Mouse (Mus musculus) forebrain, embryonic 16.5 days (tissue): Measurements from ENCODE around the gene Tacc2. TPM values are rescaled to one million over a fixed set of nuclear protein-coding genes. Genes with fewer than 3 reads are reported as not detected.
"Not testable (repeated sequence)": the region's sequence is repeated elsewhere in the genome, so short reads cannot be mapped to it uniquely, and the experiment has no call there.

Source experiments
- ATAC-seq: fragments of 200-750 bp; cut with Nextera tagmentation; 2 replicates; pipeline ENCODE4 v1.8.0; 2017; ENCODE audit warnings: mild to moderate bottlenecking, moderate library complexity
- H3K27ac ChIP-seq: fragments of 300-500 bp; sonication (generic); 2 replicates; pipeline ENCODE4 v1.5.1; 2014; ENCODE audit warnings: low read length, control low read depth
- H3K27me3 ChIP-seq: fragments of 300-500 bp; sonication (generic); replicated peaks from 2 replicates; pipeline ENCODE4 v1.6.1; 2014; ENCODE audit warnings: low read length; ENCODE audit not compliant: control insufficient read depth, insufficient read depth
- H3K36me3 ChIP-seq: fragments of 300-500 bp; sonication (generic); 2 replicates; pipeline ENCODE4 v1.6.1; 2014; ENCODE audit not compliant: control insufficient read depth, insufficient read depth
- H3K4me1 ChIP-seq: fragments of 300-500 bp; sonication (generic); replicated peaks from 2 replicates; pipeline ENCODE4 v1.6.1; 2014; ENCODE audit warnings: low read length; ENCODE audit not compliant: control insufficient read depth, insufficient read depth
- H3K4me2 ChIP-seq: fragments of 300-500 bp; sonication (generic); 2 replicates; pipeline ENCODE4 v1.6.1; 2014; ENCODE audit warnings: mild to moderate bottlenecking, low read length, control low read depth
- H3K4me3 ChIP-seq: fragments of 300-500 bp; sonication (generic); replicated peaks from 2 replicates; pipeline ENCODE4 v1.5.1; 2014; ENCODE audit warnings: mild to moderate bottlenecking, low read length, control low read depth
- H3K9ac ChIP-seq: fragments of 300-500 bp; sonication (generic); replicated peaks from 2 replicates; pipeline ENCODE4 v1.6.1; 2014; ENCODE audit warnings: low read depth, low read length, control low read depth
- H3K9me3 ChIP-seq: fragments of 300-500 bp; sonication (generic); 2 replicates; pipeline ENCODE4 v1.6.1; 2016; ENCODE audit warnings: low read length; ENCODE audit not compliant: control insufficient read depth
- WGBS: fragments of 180-500 bp; shearing (Covaris S2); extraction: QIAGEN DNeasy Blood & Tissue Kit; methylation state at CpG from one replicate; pipeline ENCODE4 v1.1.7; 2014; 5-methylcytosine and 5-hydroxymethylcytosine counted together
- polyA plus RNA-seq: library from polyadenylated mRNA; unstranded; fragments of >200 nt; fragmentation: Nextera tagmentation; extraction: Ambion mirVana; gene quantifications from 2 replicates; pipeline ENCODE4 v1.2.1, GENCODE M21; 2015

The Tacc2 gene
- polyA plus RNA-seq, 1 experiment from 2014 or later = 59.0 TPM

- Histone ChIP-seq H3K4me2 (no peak overlapping the region), H3K4me1 (peaks cover 14% of the 10 kb centered on the region), H3K36me3 (no peaks in the 10 kb centered on the region), H3K27ac (no peak overlapping the region), H3K9ac (no peak overlapping the region), H3K27me3 (no peaks in the 10 kb centered on the region), H3K9me3 (no peaks in the 10 kb centered on the region), H3K4me3 (no peak overlapping the region)
- no peak for ATAC-seq
- WGBS = 69% methylated on average over 5 of the region's 5 CpGs
These were observed 1.4 kb downstream of the Tacc2 start for GRCm38 (mm10) chr7:130578607-130579006.

DNA sequence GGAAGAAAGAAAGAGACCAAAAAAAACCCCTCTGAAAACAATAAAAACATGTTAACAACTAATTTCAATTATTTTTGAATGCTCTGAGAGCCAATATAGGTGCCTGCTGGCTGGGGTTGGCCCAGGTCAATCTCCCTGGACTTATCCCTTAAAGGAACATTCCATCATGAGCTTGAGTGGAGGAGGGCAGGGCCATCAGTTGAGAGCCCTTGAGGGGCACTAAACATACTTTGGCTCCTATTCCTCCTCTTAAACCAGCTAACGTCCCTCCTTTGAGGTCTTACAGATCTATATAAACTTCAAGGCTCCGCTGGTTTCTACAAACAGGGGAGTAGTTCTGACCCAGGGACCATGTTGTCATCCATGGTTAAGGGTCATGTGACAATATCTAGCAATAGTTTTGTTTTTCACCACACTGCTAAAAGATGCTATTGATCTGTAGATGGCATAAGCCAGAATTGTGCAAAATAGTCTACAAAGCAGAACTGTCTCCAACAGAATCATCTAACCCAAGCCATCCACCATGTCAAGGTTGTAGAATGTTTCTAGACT is 9.4 kb downstream of the Tacc2 start:
- no peaks in the 10 kb centered on the region for H3K9me3 ChIP-seq
- no peak overlapping the region for H3K9ac ChIP-seq
- H3K4me2 ChIP-seq = no peak overlapping the region
- H3K27ac ChIP-seq = no peak overlapping the region
- WGBS = 84% methylated on average over 2 of the region's 2 CpGs
- no peaks in the 10 kb centered on the region for H3K27me3 ChIP-seq
- 0 out of 2 replicates have a peak, but pooled peaks cover 4% of the 10 kb centered on the region for H3K4me1 ChIP-seq
- H3K36me3 ChIP-seq = no peaks in the 10 kb centered on the region
- no peak overlapping the region for H3K4me3 ChIP-seq
- ATAC-seq = no peak

- H3K27ac ChIP-seq = no peak overlapping the region
- H3K36me3 ChIP-seq = no peaks in the 10 kb centered on the region
- peaks cover 4% of the 10 kb centered on the region; the same call in 1 of the 2 replicates for H3K4me1 ChIP-seq
- WGBS = 32% methylated on average over 13 of the region's 13 CpGs
- no peak for ATAC-seq
- H3K9me3 ChIP-seq = no peaks in the 10 kb centered on the region
- H3K27me3 ChIP-seq = no peaks in the 10 kb centered on the region
- H3K4me3 ChIP-seq = no peak overlapping the region
- H3K9ac ChIP-seq = no peak overlapping the region
- H3K4me2 ChIP-seq = no peak overlapping the region
These were observed 13.0 kb downstream of the Tacc2 start for GRCm38 (mm10) chr7:130590081-130590828.

DNA sequence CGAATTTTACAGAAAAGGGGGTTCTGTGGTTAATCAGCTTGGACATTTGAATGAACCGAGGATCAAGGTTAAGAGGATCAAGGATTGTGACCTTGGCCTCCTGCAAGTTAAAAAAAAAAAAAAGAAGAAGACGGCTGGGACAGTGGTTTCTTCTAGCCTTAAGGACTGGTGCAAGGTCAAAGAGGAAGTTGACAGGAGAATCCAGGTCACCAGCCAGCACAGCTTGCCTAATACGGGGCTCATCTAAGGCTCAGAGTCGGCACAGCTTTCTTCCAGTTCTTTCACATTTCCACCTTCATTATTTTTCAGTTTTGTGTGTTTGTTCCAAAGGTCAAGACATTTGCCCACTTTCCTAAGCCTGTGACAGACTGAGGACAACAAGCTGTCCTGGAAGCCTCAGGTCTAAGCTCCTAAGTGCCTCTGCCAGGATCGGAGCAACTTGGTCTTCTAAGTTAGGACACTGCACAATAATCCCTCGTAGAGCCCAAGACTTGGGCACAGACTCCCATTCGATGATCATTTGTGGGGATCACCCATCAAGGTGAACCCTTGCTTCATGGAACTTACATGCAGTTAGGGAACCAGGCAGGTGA is 13.7 kb downstream of the Tacc2 start:
- no peak for ATAC-seq
- Histone ChIP-seq H3K9ac (no peak overlapping the region), H3K4me1 (peaks cover 4% of the 10 kb centered on the region; the same call in 1 of the 2 replicates), H3K36me3 (no peaks in the 10 kb centered on the region), H3K9me3 (no peaks in the 10 kb centered on the region), H3K27ac (no peak overlapping the region), H3K4me3 (no peak overlapping the region), H3K4me2 (no peak overlapping the region), H3K27me3 (no peaks in the 10 kb centered on the region)
- WGBS = 68% methylated on average over 8 of the region's 8 CpGs

DNA sequence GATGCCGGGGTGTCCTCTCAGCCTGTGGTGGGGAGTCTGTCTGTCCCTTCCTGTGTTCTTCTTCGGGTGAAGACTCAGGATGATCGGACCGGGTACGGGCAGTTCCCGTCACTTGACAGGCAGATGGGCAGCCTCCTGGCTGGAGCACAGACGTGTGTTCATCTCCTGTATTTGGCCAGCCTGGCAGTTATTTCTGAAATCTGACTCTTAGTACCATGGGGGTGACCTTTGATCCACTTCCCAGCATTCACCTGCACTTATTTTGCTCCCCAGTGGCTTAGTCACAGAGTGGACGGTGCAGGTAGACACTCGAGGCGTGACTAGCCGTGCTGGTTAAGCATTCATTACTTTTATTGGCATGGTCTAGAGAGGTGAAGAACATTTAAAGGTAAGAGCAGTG is 15.7 kb downstream of the Tacc2 start:
- WGBS = no CpG with 5 or more reads among the region's 11 CpGs
- not testable (repeated sequence) for H3K36me3 ChIP-seq, H3K27ac ChIP-seq, H3K9me3 ChIP-seq, H3K27me3 ChIP-seq, H3K9ac ChIP-seq, H3K4me2 ChIP-seq, H3K4me3 ChIP-seq
- ATAC-seq = 0 out of 2 replicates have a peak, but pooled peaks have one; percentile 6
- peaks cover 16% of the 10 kb centered on the region for H3K4me1 ChIP-seq

DNA sequence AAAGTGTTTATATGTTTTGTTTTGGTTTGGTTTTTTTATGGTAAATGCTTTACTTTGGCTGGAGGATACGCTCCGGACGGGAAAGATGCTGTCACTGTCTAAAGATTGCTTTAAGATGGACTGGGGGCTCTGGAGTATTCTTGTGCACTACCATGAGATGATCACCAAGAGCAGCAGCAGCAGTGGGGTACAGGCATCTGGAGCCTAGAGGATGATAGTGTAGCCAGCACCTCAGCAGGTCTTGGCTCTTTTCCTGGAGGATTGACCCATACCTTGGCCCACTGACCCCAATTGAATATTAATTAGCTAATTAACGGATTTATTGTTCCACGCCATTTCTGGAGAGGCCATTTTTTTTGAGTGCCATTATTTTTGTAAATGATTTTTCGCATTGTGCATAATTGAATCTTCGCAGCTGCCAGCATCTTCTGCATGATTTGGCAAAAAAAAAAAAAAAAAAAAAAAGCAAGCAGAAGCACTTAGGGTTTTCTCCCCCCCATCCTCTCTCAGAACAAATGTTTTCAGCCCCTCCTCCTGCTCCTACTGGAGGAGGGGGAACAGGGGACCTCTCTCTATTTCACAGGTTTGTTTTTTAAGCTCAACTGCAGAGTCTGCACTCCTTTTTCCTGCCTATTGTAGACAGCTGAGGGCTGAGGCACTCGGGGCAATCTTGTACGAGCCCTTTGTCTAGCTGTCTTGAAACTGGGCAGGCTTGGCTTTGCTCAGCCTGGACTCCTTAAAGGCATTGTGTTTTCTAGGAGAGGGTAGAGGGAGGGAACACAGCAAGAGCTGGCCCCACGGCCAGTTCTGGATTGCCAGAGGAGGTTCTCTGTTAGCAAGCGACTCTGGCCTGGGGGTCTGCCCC is 16.4 kb downstream of the Tacc2 start:
- H3K4me2 ChIP-seq, H3K9me3 ChIP-seq, H3K36me3 ChIP-seq, H3K4me3 ChIP-seq, H3K27me3 ChIP-seq, H3K9ac ChIP-seq: not testable (repeated sequence)
- Histone ChIP-seq H3K27ac (peak overlapping the region; percentile 42; the same call in 1 of the 2 replicates), H3K4me1 (peaks cover 16% of the 10 kb centered on the region)
- peak; percentile 82 for ATAC-seq
- WGBS = 28% methylated on average over 6 of the region's 11 CpGs

- H3K27ac ChIP-seq, H3K36me3 ChIP-seq, H3K4me3 ChIP-seq, H3K27me3 ChIP-seq, H3K4me2 ChIP-seq, ATAC-seq, H3K9me3 ChIP-seq, H3K9ac ChIP-seq: not testable (repeated sequence)
- WGBS = 57% methylated on average over 8 of the region's 19 CpGs
- H3K4me1 ChIP-seq = peaks cover 12% of the 10 kb centered on the region
These were observed 19.0 kb downstream of the Tacc2 start for GRCm38 (mm10) chr7:130596079-130596855.

DNA sequence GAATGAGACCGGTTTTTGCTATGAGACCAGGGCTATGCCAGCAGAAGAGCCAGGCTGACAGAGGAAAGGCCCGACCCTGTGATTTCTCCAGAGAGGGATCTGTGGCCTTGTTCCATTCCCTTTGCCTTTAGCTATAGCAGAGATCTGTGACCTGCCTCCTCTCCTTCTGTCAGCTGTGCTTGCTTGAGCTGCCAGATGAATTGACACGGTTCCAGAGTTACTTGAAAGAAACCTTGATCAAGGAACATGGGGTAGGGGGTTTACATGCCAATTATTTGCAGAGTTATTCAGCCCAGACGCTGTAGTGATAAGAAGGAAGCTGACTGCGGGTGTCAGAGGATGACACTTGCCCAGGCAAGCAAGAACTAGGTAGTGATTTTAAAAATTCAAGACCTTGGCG is 20.3 kb downstream of the Tacc2 start:
- peak overlapping the region; percentile 37; the same call in 1 of the 2 replicates for H3K27ac ChIP-seq
- peaks cover 12% of the 10 kb centered on the region for H3K4me1 ChIP-seq
- H3K4me3 ChIP-seq = no peak overlapping the region
- no peaks in the 10 kb centered on the region for H3K36me3 ChIP-seq
- no peak overlapping the region for H3K4me2 ChIP-seq
- H3K9me3 ChIP-seq = no peaks in the 10 kb centered on the region
- ATAC-seq = no peak
- no peak overlapping the region for H3K9ac ChIP-seq
- WGBS = 54% methylated on average over 6 of the region's 6 CpGs
- H3K27me3 ChIP-seq = no peaks in the 10 kb centered on the region
